Mouse (Mus musculus) liver, embryonic 16.5 days (tissue): ENCODE results near the gene Ginm1. TPM values are rescaled to one million over a fixed set of nuclear protein-coding genes. Genes with fewer than 3 reads are reported as not detected.

ENCODE experiments used
- ATAC-seq: fragments of 200-750 bp; cut with Nextera tagmentation; 2 replicates; pipeline ENCODE4 v1.8.0; 2017; ENCODE audit warnings: low read depth, mild to moderate bottlenecking, moderate number of reproducible peaks, moderate library complexity
- H3K27ac ChIP-seq: fragments of 300-500 bp; sonication (generic); 2 replicates; pipeline ENCODE4 v1.5.1; 2014; ENCODE audit warnings: mild to moderate bottlenecking, low read length
- H3K27me3 ChIP-seq: fragments of 300-500 bp; sonication (generic); 2 replicates; pipeline ENCODE4 v1.6.1; 2014; ENCODE audit warnings: low read depth, low read length, mixed read lengths; ENCODE audit not compliant: control insufficient read depth, insufficient read depth
- H3K36me3 ChIP-seq: fragments of 300-500 bp; sonication (generic); 2 replicates; pipeline ENCODE4 v1.6.1; 2014; ENCODE audit warnings: mild to moderate bottlenecking; ENCODE audit not compliant: control insufficient read depth, insufficient read depth
- H3K4me1 ChIP-seq: fragments of 300-500 bp; sonication (generic); 2 replicates; pipeline ENCODE4 v1.6.1; 2014; ENCODE audit warnings: low read depth, low read length, mixed read lengths; ENCODE audit not compliant: control insufficient read depth
- H3K4me2 ChIP-seq: fragments of 300-500 bp; sonication (generic); 2 replicates; pipeline ENCODE4 v1.6.1; 2014; ENCODE audit warnings: low read depth, low read length, mixed read lengths
- H3K4me3 ChIP-seq: fragments of 300-500 bp; sonication (generic); 2 replicates; pipeline ENCODE4 v1.5.1; 2014; ENCODE audit warnings: low read depth, mild to moderate bottlenecking, low read length
- H3K9ac ChIP-seq: fragments of 300-500 bp; sonication (generic); 2 replicates; pipeline ENCODE4 v1.6.1; 2014; ENCODE audit warnings: low read depth, low read length
- H3K9me3 ChIP-seq: fragments of 300-500 bp; sonication (generic); replicated peaks from 2 replicates; pipeline ENCODE4 v1.6.1; 2016; ENCODE audit warnings: low read length; ENCODE audit not compliant: control insufficient read depth
- WGBS: fragments of 180-500 bp; shearing (Covaris S2); extraction: QIAGEN DNeasy Blood & Tissue Kit; methylation state at CpG from one replicate; pipeline ENCODE4 v1.1.7; 2014; ENCODE audit not compliant: insufficient replicate concordance; 5-methylcytosine and 5-hydroxymethylcytosine counted together
- microRNA-seq: library from miRNA; unstranded; fragments of <30 nt; microRNA quantifications from one replicate; pipeline ENCODE4, GENCODE M21; 2016
- polyA plus RNA-seq: library from polyadenylated mRNA; unstranded; fragments of >200 nt; fragmentation: Nextera tagmentation; extraction: Ambion mirVana; gene quantifications from 2 replicates; pipeline ENCODE4 v1.2.1, GENCODE M21; 2015

Ginm1 gene
- polyA plus RNA-seq, 1 experiment from 2014 or later: 27.1 TPM

DNA sequence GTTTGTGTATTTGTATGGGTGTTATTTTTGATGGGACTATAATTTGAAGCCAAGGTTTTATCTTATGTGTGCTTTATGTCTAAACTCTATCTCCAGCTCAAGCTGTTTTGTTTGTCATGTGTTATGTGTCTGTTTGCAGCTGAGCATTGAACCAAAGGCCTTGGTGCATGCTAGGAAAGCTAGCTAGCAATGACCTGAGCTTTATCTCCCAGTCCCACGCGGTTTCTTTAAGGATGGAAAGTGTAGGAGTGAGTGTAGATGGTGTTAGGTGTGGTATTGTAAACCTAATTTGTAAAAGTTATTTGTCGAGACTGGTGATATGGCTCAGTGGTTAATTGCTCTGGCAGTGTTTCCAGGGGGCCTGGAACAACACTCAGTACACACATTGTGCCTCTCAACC is 54.7 kb downstream of the Ginm1 start:
- H3K4me2 ChIP-seq: no peak overlapping the region
- H3K27me3 ChIP-seq: no peaks in the 10 kb centered on the region
- H3K4me1 ChIP-seq: peaks cover 15% of the 10 kb centered on the region
- 41% methylated on average over 3 of the region's 3 CpGs for WGBS
- no peak overlapping the region for H3K27ac ChIP-seq
- peak; percentile 58; the same call in 1 of the 2 replicates for ATAC-seq
- H3K9me3 ChIP-seq: no peaks in the 10 kb centered on the region
- no peak overlapping the region for H3K4me3 ChIP-seq
- H3K9ac ChIP-seq: no peak overlapping the region
- no peaks in the 10 kb centered on the region; the same call in 1 of the 2 replicates for H3K36me3 ChIP-seq

DNA sequence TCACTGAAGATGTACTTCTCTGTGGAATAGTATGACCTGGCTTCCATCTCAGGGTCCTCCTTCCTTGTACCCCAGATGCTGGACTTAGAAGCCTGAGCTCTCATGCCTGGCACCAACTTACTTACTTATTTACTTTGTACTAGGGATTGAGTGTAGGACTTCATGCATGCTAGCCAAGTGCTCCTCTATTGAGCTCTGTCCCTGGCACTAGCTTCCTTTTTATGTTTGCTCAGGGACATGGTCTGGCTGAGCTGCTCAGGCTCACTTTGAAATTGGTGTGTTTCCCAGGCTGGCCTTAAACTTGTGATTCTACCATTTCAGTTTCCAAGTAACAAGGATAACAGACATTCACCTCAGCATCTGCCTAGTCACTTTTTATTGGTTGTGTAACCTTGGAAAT is 55.5 kb downstream of the Ginm1 start:
- Histone ChIP-seq H3K27me3 (no peaks in the 10 kb centered on the region), H3K27ac (no peak overlapping the region), H3K9ac (no peak overlapping the region), H3K4me2 (no peak overlapping the region), H3K36me3 (no peaks in the 10 kb centered on the region), H3K4me1 (peaks cover 15% of the 10 kb centered on the region), H3K9me3 (no peaks in the 10 kb centered on the region), H3K4me3 (no peak overlapping the region)
- no peak for ATAC-seq

DNA sequence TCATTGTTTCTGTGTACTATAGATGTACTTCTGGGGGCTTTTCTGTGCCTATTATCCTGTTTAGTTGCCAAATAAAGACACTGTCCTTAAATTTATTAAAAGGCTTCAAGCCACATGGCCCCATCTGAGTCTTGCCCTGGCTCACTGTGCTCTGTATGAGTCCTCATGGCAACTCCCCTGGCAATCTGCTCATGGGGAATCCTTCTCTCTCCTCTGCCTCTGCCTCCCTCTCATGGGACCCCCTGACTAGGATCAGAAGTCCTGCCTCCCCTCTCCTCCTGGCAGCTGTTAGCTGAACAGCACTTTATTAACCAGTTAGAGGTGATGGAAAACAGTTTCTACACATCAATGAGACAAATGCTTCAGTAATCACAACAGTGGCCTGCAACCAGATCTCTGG is 61.0 kb downstream of the Ginm1 start:
- no peaks in the 10 kb centered on the region for H3K9me3 ChIP-seq

DNA sequence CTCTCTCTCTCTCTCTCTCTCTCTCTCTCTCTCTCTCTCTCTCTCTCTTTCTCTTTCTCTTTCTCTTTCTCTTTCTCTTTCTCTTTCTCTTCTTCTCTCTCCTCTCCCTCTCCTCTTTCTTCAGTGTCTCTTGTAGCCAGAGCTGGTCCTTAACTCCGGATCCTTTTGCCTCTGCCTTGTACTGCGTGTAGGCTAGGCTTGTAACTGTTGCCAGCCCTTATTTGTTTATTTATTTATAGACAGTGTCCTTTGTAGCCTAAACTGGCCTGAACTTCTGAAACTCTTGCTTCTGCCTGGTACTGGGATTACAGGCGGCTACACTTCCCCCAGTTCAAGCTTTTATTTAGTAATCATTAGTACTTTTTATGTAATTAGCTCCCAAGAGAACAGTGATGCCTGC is 65.6 kb downstream of the Ginm1 start:
- Histone ChIP-seq H3K27ac (no peak overlapping the region), H3K4me2 (peak overlapping the region; percentile 78), H3K27me3 (no peaks in the 10 kb centered on the region), H3K4me1 (peaks cover 11% of the 10 kb centered on the region), H3K9me3 (no peaks in the 10 kb centered on the region), H3K36me3 (no peaks in the 10 kb centered on the region), H3K9ac (peak overlapping the region; percentile 58), H3K4me3 (peak overlapping the region; percentile 92)
- WGBS: 9% methylated on average over 3 of the region's 3 CpGs
- no peak for ATAC-seq

More for the DNA sequence above, 61.0 kb downstream of the Ginm1 start:
- no peak overlapping the region for H3K27ac ChIP-seq
- H3K27me3 ChIP-seq: no peaks in the 10 kb centered on the region
- no peaks in the 10 kb centered on the region for H3K36me3 ChIP-seq
- no peak for ATAC-seq
- H3K9ac ChIP-seq: no peak overlapping the region
- H3K4me1 ChIP-seq: peaks cover 13% of the 10 kb centered on the region
- no peak overlapping the region for H3K4me3 ChIP-seq
- no peak overlapping the region for H3K4me2 ChIP-seq

GRCm38 (mm10) chr10:7726501-7726812 is 66.2 kb downstream of the Ginm1 start:
- H3K9ac ChIP-seq: peak overlapping the region; percentile 82
- WGBS: 0% methylated on average over 8 of the region's 8 CpGs
- H3K4me2 ChIP-seq: peak overlapping the region; percentile 78
- H3K27me3 ChIP-seq: no peaks in the 10 kb centered on the region
- peak overlapping the region; percentile 80 for H3K27ac ChIP-seq
- H3K4me3 ChIP-seq: peak overlapping the region; percentile 92
- ATAC-seq: no peak
- H3K4me1 ChIP-seq: peaks cover 11% of the 10 kb centered on the region
- no peaks in the 10 kb centered on the region for H3K36me3 ChIP-seq
- H3K9me3 ChIP-seq: no peaks in the 10 kb centered on the region

GRCm38 (mm10) chr10:7725751-7726500 is 66.7 kb downstream of the Ginm1 start, which contains the start of gene Katna1:
Gene Katna1, plus strand, starts transcription at chr10:7726000.
- Histone ChIP-seq H3K27me3 (no peaks in the 10 kb centered on the region), H3K4me1 (peaks cover 11% of the 10 kb centered on the region), H3K4me2 (peak within 1 kb of the TSS; percentile 78), H3K4me3 (peak within 1 kb of the TSS; percentile 92), H3K9me3 (no peaks in the 10 kb centered on the region), H3K36me3 (no peaks in the 10 kb centered on the region), H3K27ac (peak within 1 kb of the TSS; percentile 80), H3K9ac (peak within 1 kb of the TSS; percentile 82)
- peak; percentile 98 for ATAC-seq
- WGBS: under 1% methylated on average over 49 of the region's 49 CpGs

Small RNAs within 50 kb of the gene (microRNA-seq; reads per million reads assigned to microRNA genes)
- 12.6 reads per million, percentile 31 among the genes with 10 or more reads in this experiment for gene Mir5104

Other genes starting within 250 kb of the Ginm1 start
- gene Lrp11, start 203.0 kb downstream of the Ginm1 start, polyA plus RNA-seq: 0.29 and 0.38 TPM in 2 replicates
- 17.4 and 20.8 TPM in 2 replicates for gene Nup43, start 125.3 kb downstream of the Ginm1 start, polyA plus RNA-seq
- gene Pcmt1, start 111.7 kb downstream of the Ginm1 start, polyA plus RNA-seq: 83.3 and 94.3 TPM in 2 replicates
- 2.4 and 2.5 TPM in 2 replicates for gene Lats1, start 111.6 kb downstream of the Ginm1 start, polyA plus RNA-seq
- gene Katna1, start 66.8 kb downstream of the Ginm1 start, polyA plus RNA-seq: 27.0 and 29.2 TPM in 2 replicates
- gene Ppil4, start 67 bp upstream of the Ginm1 start, polyA plus RNA-seq: 20.2 and 21.5 TPM in 2 replicates
- gene Zc3h12d, start 39.6 kb upstream of the Ginm1 start, polyA plus RNA-seq: 0.71 and 1.2 TPM in 2 replicates
- gene Tab2, start 163.4 kb upstream of the Ginm1 start, polyA plus RNA-seq: 8.3 and 8.4 TPM in 2 replicates